31 mouse cellular contexts compared by ENCODE assay signal in genomic region chr14:74838816-74839215, GRCm38 (mm10).
"Had no signal": no experiment of that assay in that cellular context is flagged by ENCODE, and none has a peak within 500 bp of the region (broad histone marks: within the 10 kb centered on the region; RNA-seq: fewer than 3 reads in every experiment).

No protein-coding gene starts in this region.

- H3K9me3 ChIP-seq: limb, embryonic 10.5 days; limb, embryonic 12.5 days; limb, embryonic 13.5 days; limb, embryonic 15.5 days; liver, embryonic 12.5 days; liver, embryonic 13.5 days; liver, embryonic 15.5 days; lung, embryonic 15.5 days; megakaryocyte, embryonic 14.5 days; midbrain, embryonic 12.5 days; midbrain, embryonic 13.5 days; midbrain, embryonic 15.5 days; neural tube, embryonic 12.5 days had no signal

- H3K4me3 ChIP-seq: left cerebral cortex, adult 2 months; limb, embryonic 10.5 days; limb, embryonic 12.5 days; limb, embryonic 13.5 days; limb, embryonic 15.5 days; liver, embryonic 12.5 days; liver, embryonic 13.5 days; liver, embryonic 15.5 days; lung, embryonic 15.5 days; megakaryocyte, embryonic 14.5 days; midbrain, embryonic 12.5 days; midbrain, embryonic 13.5 days; midbrain, embryonic 15.5 days; myocyte; neural tube, embryonic 12.5 days had no signal

- H3K36me3 ChIP-seq: limb, embryonic 10.5 days; limb, embryonic 12.5 days; limb, embryonic 15.5 days; liver, embryonic 12.5 days; liver, embryonic 13.5 days; liver, embryonic 15.5 days; midbrain, embryonic 12.5 days; midbrain, embryonic 13.5 days; midbrain, embryonic 15.5 days; neural tube, embryonic 12.5 days had no signal

- H3K27me3 ChIP-seq: limb, embryonic 12.5 days; limb, embryonic 13.5 days; limb, embryonic 15.5 days; liver, embryonic 12.5 days; liver, embryonic 13.5 days; liver, embryonic 15.5 days; lung, embryonic 15.5 days; megakaryocyte, embryonic 14.5 days; midbrain, embryonic 12.5 days; midbrain, embryonic 13.5 days; midbrain, embryonic 15.5 days; neural tube, embryonic 12.5 days had no signal

- H3K4me1 ChIP-seq: midbrain, embryonic 15.5 days; neural tube, embryonic 12.5 days had no signal

- DNase-seq: left cerebral cortex, postnatal 4 days; liver; liver, embryonic 13.5 days; liver, postnatal 0 days; lung, adult 18-20 months; lung, adult 2 months; lung, embryonic 14.5 days; lung, postnatal 10 days; lung, postnatal 14 days; lung, postnatal 36 days; lung, postnatal 4 days; midbrain, embryonic 14.5 days had no signal

- H3K9ac ChIP-seq: limb, embryonic 12.5 days; limb, embryonic 13.5 days; limb, embryonic 15.5 days; liver, embryonic 12.5 days; liver, embryonic 13.5 days; liver, embryonic 14.5 days; liver, embryonic 15.5 days; liver, postnatal 0 days; lung, embryonic 14.5 days; lung, embryonic 15.5 days; midbrain, embryonic 12.5 days; midbrain, embryonic 13.5 days; midbrain, embryonic 15.5 days; neural tube, embryonic 12.5 days had no signal

- H3K4me2 ChIP-seq: limb, embryonic 12.5 days; limb, embryonic 13.5 days; limb, embryonic 15.5 days; liver, embryonic 11.5 days; liver, embryonic 12.5 days; liver, embryonic 13.5 days; liver, embryonic 15.5 days; lung, embryonic 14.5 days; lung, embryonic 15.5 days; midbrain, embryonic 12.5 days; midbrain, embryonic 13.5 days; midbrain, embryonic 15.5 days; neural tube, embryonic 12.5 days had no signal

- ATAC-seq: liver, embryonic 12.5 days; liver, postnatal 0 days; lung, postnatal 0 days; midbrain, embryonic 13.5 days; midbrain, embryonic 15.5 days; midbrain, embryonic 16.5 days had no signal

- H3K27ac ChIP-seq: left cerebral cortex, adult 2 months; limb, embryonic 10.5 days; limb, embryonic 12.5 days; limb, embryonic 13.5 days; limb, embryonic 15.5 days; liver, embryonic 12.5 days; liver, embryonic 13.5 days; liver, embryonic 14.5 days; liver, embryonic 15.5 days; lung, embryonic 15.5 days; macrophage; midbrain, embryonic 12.5 days; midbrain, embryonic 13.5 days; midbrain, embryonic 15.5 days; neural tube, embryonic 12.5 days had no signal
